Mouse (Mus musculus) forebrain, embryonic 11.5 days (tissue): ENCODE measurements around the gene Rsad2. TPM values are rescaled to one million over a fixed set of nuclear protein-coding genes. Genes with fewer than 3 reads are reported as not detected.
"Not testable (repeated sequence)": the region's sequence is repeated elsewhere in the genome, so short reads cannot be mapped to it uniquely, and the experiment has no call there.

Source experiments
- ATAC-seq: fragments of 200-750 bp; cut with Nextera tagmentation; replicated peaks from 2 replicates; pipeline ENCODE4 v1.8.0; 2017; ENCODE audit warnings: moderate TSS enrichment; ENCODE audit not compliant: low FRiP score
- DNase-seq: peaks from one replicate; pipeline ENCODE4 v3.0.0-alpha.2; 2017; ENCODE audit warnings: low spot score
- H3K27ac ChIP-seq: fragments of 300-500 bp; sonication (generic); 2 replicates; pipeline ENCODE4 v1.5.1; 2014; ENCODE audit warnings: low read depth, low read length
- H3K27me3 ChIP-seq: fragments of 300-500 bp; sonication (generic); 2 replicates; pipeline ENCODE4 v1.6.1; 2014; ENCODE audit warnings: mild to moderate bottlenecking, low read length, mixed read lengths; ENCODE audit not compliant: control insufficient read depth, insufficient read depth
- H3K36me3 ChIP-seq: fragments of 300-500 bp; sonication (generic); 2 replicates; pipeline ENCODE4 v1.6.1; 2014; ENCODE audit warnings: mild to moderate bottlenecking, low read length, moderate library complexity, mixed read lengths; ENCODE audit not compliant: control insufficient read depth, insufficient read depth
- H3K4me1 ChIP-seq: fragments of 300-500 bp; sonication (generic); replicated peaks from 2 replicates; pipeline ENCODE4 v1.6.1; 2014; ENCODE audit warnings: low read length, mixed read lengths; ENCODE audit not compliant: control insufficient read depth, insufficient read depth
- H3K4me2 ChIP-seq: fragments of 300-500 bp; sonication (generic); 2 replicates; pipeline ENCODE4 v1.6.1; 2014; ENCODE audit warnings: low read depth, mild to moderate bottlenecking, low read length, moderate library complexity, mixed read lengths; ENCODE audit not compliant: severe bottlenecking
- H3K4me3 ChIP-seq: fragments of 300-500 bp; sonication (generic); 2 replicates; pipeline ENCODE4 v1.5.1; 2014; ENCODE audit warnings: low read depth, low read length
- H3K9ac ChIP-seq: fragments of 300-500 bp; sonication (generic); 2 replicates; pipeline ENCODE4 v1.6.1; 2014; ENCODE audit warnings: low read length
- H3K9me3 ChIP-seq: fragments of 300-500 bp; sonication (generic); 2 replicates; pipeline ENCODE4 v1.6.1; 2016; ENCODE audit warnings: low read length, mixed read lengths; ENCODE audit not compliant: control insufficient read depth
- WGBS: fragments of 180-500 bp; shearing (Covaris S2); extraction: QIAGEN DNeasy Blood & Tissue Kit; methylation state at CpG from one replicate; pipeline ENCODE4 v1.1.7; 2014; 5-methylcytosine and 5-hydroxymethylcytosine counted together
- polyA plus RNA-seq: library from polyadenylated mRNA; unstranded; fragments of >200 nt; fragmentation: Nextera tagmentation; extraction: Ambion mirVana; gene quantifications from 2 replicates; pipeline ENCODE4 v1.2.1, GENCODE M21; 2014

The Rsad2 gene
- polyA plus RNA-seq, 1 experiment from 2014 or later: 0.11 TPM

GRCm38 (mm10) chr12:26436334-26436733 lies 19.9 kb downstream of the Rsad2 start:
- H3K9ac ChIP-seq: no peak overlapping the region
- no peak overlapping the region for H3K4me2 ChIP-seq
- H3K4me1 ChIP-seq: no peaks in the 10 kb centered on the region
- H3K36me3 ChIP-seq: no peaks in the 10 kb centered on the region
- H3K4me3 ChIP-seq: no peak overlapping the region
- no peaks in the 10 kb centered on the region for H3K9me3 ChIP-seq
- H3K27me3 ChIP-seq: no peaks in the 10 kb centered on the region
- DNase-seq (no peak), ATAC-seq (no peak)
- H3K27ac ChIP-seq: no peak overlapping the region
- WGBS: 91% methylated on average over 4 of the region's 4 CpGs

- H3K27ac ChIP-seq, H3K4me1 ChIP-seq, H3K4me2 ChIP-seq, DNase-seq, H3K4me3 ChIP-seq, ATAC-seq, H3K9me3 ChIP-seq, H3K27me3 ChIP-seq, H3K36me3 ChIP-seq, H3K9ac ChIP-seq: not testable (repeated sequence)
- 93% methylated on average over 2 of the region's 2 CpGs for WGBS
Observed at GRCm38 (mm10) chr12:26428771-26429170, 27.5 kb downstream of the Rsad2 start.

GRCm38 (mm10) chr12:26424841-26425240 lies 31.4 kb downstream of the Rsad2 start:
- DNase-seq (no peak), ATAC-seq (no peak)
- Histone ChIP-seq H3K9ac (no peak overlapping the region), H3K4me1 (no peaks in the 10 kb centered on the region), H3K36me3 (no peaks in the 10 kb centered on the region), H3K27me3 (no peaks in the 10 kb centered on the region), H3K9me3 (no peaks in the 10 kb centered on the region), H3K4me3 (no peak overlapping the region), H3K27ac (no peak overlapping the region), H3K4me2 (no peak overlapping the region)
- 92% methylated on average over 2 of the region's 2 CpGs for WGBS

GRCm38 (mm10) chr12:26418322-26418721 lies 37.9 kb downstream of the Rsad2 start:
- H3K36me3 ChIP-seq: no peaks in the 10 kb centered on the region
- no peak for ATAC-seq
- no peak overlapping the region for H3K4me2 ChIP-seq
- H3K4me3 ChIP-seq: no peak overlapping the region
- H3K9me3 ChIP-seq: no peaks in the 10 kb centered on the region
- WGBS: 86% methylated on average over 4 of the region's 4 CpGs
- H3K27me3 ChIP-seq: no peaks in the 10 kb centered on the region
- no peak overlapping the region for H3K9ac ChIP-seq
- H3K4me1 ChIP-seq: peaks cover 4% of the 10 kb centered on the region; the same call in 1 of the 2 replicates
- no peak overlapping the region for H3K27ac ChIP-seq
- DNase-seq: peak; percentile 35

- H3K4me1 ChIP-seq: peaks cover 9% of the 10 kb centered on the region
- no peaks in the 10 kb centered on the region for H3K27me3 ChIP-seq
- no peak overlapping the region for H3K4me2 ChIP-seq
- DNase-seq (no peak), ATAC-seq (no peak)
- H3K9me3 ChIP-seq: no peaks in the 10 kb centered on the region
- no peak overlapping the region for H3K9ac ChIP-seq
- 74% methylated on average over 7 of the region's 7 CpGs for WGBS
- no peaks in the 10 kb centered on the region for H3K36me3 ChIP-seq
- no peak overlapping the region for H3K27ac ChIP-seq
- no peak overlapping the region for H3K4me3 ChIP-seq
Observed at GRCm38 (mm10) chr12:26416636-26417295, 39.5 kb downstream of the Rsad2 start.

GRCm38 (mm10) chr12:26415104-26415771 lies 41.0 kb downstream of the Rsad2 start, which contains the start of gene Rnf144a:
TSS of gene Rnf144a (minus strand) at chr12:26415254.
- no peaks in the 10 kb centered on the region for H3K27me3 ChIP-seq
- DNase-seq (peak; percentile 96), ATAC-seq (peak; percentile 89)
- H3K4me1 ChIP-seq: peaks cover 9% of the 10 kb centered on the region
- H3K4me3 ChIP-seq: peak within 1 kb of the TSS; percentile 91
- H3K9me3 ChIP-seq: no peaks in the 10 kb centered on the region
- 2% methylated on average over 31 of the region's 45 CpGs for WGBS
- H3K4me2 ChIP-seq: peak within 1 kb of the TSS; percentile 77
- H3K9ac ChIP-seq: peak within 1 kb of the TSS; percentile 99
- peak within 1 kb of the TSS; percentile 54 for H3K27ac ChIP-seq
- H3K36me3 ChIP-seq: no peaks in the 10 kb centered on the region

GRCm38 (mm10) chr12:26414451-26415103 lies 41.7 kb downstream of the Rsad2 start:
- H3K9ac ChIP-seq: peak overlapping the region; percentile 99
- peaks cover 9% of the 10 kb centered on the region for H3K4me1 ChIP-seq
- no peaks in the 10 kb centered on the region for H3K36me3 ChIP-seq
- H3K27ac ChIP-seq: peak overlapping the region; percentile 54
- H3K4me3 ChIP-seq: peak overlapping the region; percentile 91
- no peaks in the 10 kb centered on the region for H3K9me3 ChIP-seq
- ATAC-seq (peak; percentile 82), DNase-seq (peak; percentile 79)
- H3K4me2 ChIP-seq: peak overlapping the region; percentile 77
- WGBS: under 1% methylated on average over 53 of the region's 64 CpGs
- no peaks in the 10 kb centered on the region for H3K27me3 ChIP-seq

- peak overlapping the region; percentile 91 for H3K4me3 ChIP-seq
- peak overlapping the region; percentile 77 for H3K4me2 ChIP-seq
- 6% methylated on average over 8 of the region's 8 CpGs for WGBS
- no peaks in the 10 kb centered on the region for H3K36me3 ChIP-seq
- ATAC-seq: no peak
- peaks cover 9% of the 10 kb centered on the region for H3K4me1 ChIP-seq
- DNase-seq: peak; percentile 60
- no peaks in the 10 kb centered on the region for H3K9me3 ChIP-seq
- no peaks in the 10 kb centered on the region for H3K27me3 ChIP-seq
- H3K9ac ChIP-seq: peak overlapping the region; percentile 99
- no peak overlapping the region for H3K27ac ChIP-seq
Observed at GRCm38 (mm10) chr12:26413961-26414411, 42.3 kb downstream of the Rsad2 start.
